Mouse (Mus musculus) E14TG2a.4 (cell line): ENCODE results near the gene Tmem115.

Source experiments
- CTCF ChIP-seq: conservative IDR thresholded peaks from 2 replicates; pipeline ENCODE4 v1.5.1; 2014; ENCODE audit warnings: low read length
- POU5F1 ChIP-seq: IDR thresholded peaks from 2 replicates; pipeline ENCODE4 v1.6.1; 2014; ENCODE audit warnings: low read length, borderline replicate concordance

DNA sequence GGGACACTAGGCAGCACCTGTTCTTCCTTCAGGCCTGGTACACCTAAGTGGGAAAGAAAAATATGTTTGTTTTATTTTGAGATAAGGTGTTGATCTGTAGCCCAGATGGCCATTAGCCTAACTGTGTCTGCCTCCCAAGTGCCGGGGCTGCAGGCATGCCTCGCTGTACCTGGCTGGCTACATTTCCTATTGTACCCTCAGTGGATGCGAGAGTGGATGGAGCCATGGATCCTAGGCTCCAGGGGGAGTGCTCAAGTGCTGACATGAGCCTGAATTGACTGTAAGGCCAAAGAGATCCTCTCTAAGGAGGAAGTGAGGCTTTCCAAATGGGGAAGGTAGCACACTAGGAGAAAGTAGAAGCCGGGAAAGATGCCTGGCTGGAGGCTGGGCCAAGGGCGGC, 14.2 kb downstream of the Tmem115 start:
- TF ChIP-seq CTCF = no peak
- no peak for TF ChIP-seq POU5F1
